18 mouse cellular contexts compared by ENCODE assay signal in the genomic region with DNA sequence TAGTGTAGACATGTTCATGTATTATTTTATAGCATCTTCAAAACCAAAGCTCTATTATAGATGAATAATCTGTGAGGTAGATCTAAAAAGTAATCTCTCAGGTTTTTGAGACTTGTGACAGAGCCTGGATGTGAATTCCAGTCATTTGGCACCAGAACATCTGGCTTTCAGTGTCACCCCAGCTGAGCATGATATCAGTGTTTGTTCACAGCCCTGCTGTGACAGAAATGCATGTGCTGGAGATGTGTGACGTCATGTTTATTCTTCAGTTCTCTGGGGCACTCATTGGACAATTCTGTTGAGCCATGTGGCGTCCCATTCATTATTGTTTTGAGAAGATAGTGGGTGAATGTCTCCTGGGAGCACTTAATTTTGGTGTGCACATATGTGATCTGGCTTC. TPM values are rescaled to one million over a fixed set of nuclear protein-coding genes. Genes with fewer than 3 reads are reported as not detected.
DNase-seq lines count a peak whose midpoint lies in the region; TF ChIP-seq lines count a peak whose summit lies in the region.
"Had no signal": no experiment of that assay in that cellular context is flagged by ENCODE, and none has a peak within 500 bp of the region (broad histone marks: within the 10 kb centered on the region; RNA-seq: fewer than 3 reads in every experiment).

No protein-coding gene starts in this region.

- H3K27ac ChIP-seq in layer of hippocampus, adult 2 months = peak overlapping the region; percentile 40; the same call in 1 of the 2 replicates
- peak overlapping the region; percentile 24; the same call in 1 of the 2 replicates for H3K27ac ChIP-seq in left cerebral cortex, adult 2 months

- no peak for TF ChIP-seq CTCF in layer of hippocampus, adult 2 months (conservative IDR thresholded peaks at IDR 0.05)
- TF ChIP-seq CTCF in left cerebral cortex, adult 2 months (IDR thresholded peaks at IDR 0.05) = no peak

- peak; percentile 69 for DNase-seq in heart, adult 11 months
- no peak for DNase-seq in heart, postnatal 25 days (ENCODE audit: low spot score)
- DNase-seq in layer of hippocampus, adult 2 months (ENCODE audit: low spot score in 2 of 2) = no peak
- DNase-seq in layer of hippocampus, adult 18-20 months (ENCODE audit: low spot score in 2 of 2) = no peak
- no peak for DNase-seq in left cerebral cortex, adult 2 months (ENCODE audit: extremely low spot score in 1 of 2, low spot score in 2 of 2)
- DNase-seq in left cerebral cortex, postnatal 14 days (ENCODE audit: low spot score in 2 of 2) = no peak
- peak; percentile 57 for DNase-seq in brain, adult 2 months (ENCODE audit: low read depth, low spot score)
- DNase-seq in adrenal gland, adult 2 months = no peak
- DNase-seq: adrenal gland, adult 8-10 months; adrenal gland, postnatal 10 days; adrenal gland, postnatal 14 days; adrenal gland, postnatal 25 days; adrenal gland, postnatal 36 days; B cell, adult 2 months; cerebellum, adult 11 months; cerebellum, adult 11-12 months; cerebellum, adult 18-20 months; cerebellum, adult 2 months had no signal

- intact Hi-C loops in heart, postnatal 25 days (cut with DNase I) = no loop called here
- intact Hi-C loops in left cerebral cortex, adult 2 months (cut with DNase I) = no loop called here
- intact Hi-C loops in left cerebral cortex, postnatal 14 days (cut with DNase I) = no loop called here

- no peak overlapping the region for H3K4me3 ChIP-seq in layer of hippocampus, adult 2 months
- no peak overlapping the region for H3K4me3 ChIP-seq in left cerebral cortex, adult 2 months

RNA-seq across cellular contexts. Expression of gene Leprot, which starts 11.9 kb away (rescaled TPM):
- total RNA-seq in heart, postnatal 25 days (2021) = 10 to 100 TPM; 24.5 to 28.1 TPM
- 10 to 100 TPM; 27.4 to 27.9 TPM for total RNA-seq in layer of hippocampus, adult 2 months (2021)
- total RNA-seq in layer of hippocampus, adult 18-20 months (2021) = 10 to 100 TPM; 27.1 to 29.5 TPM
- total RNA-seq in left cerebral cortex, adult 2 months (2021) = 10 to 100 TPM; 23.5 to 26.4 TPM
- 10 to 100 TPM; 28.7 to 29.6 TPM for total RNA-seq in left cerebral cortex, postnatal 14 days (2021)
- 10 to 100 TPM; 56.2 to 59.5 TPM for total RNA-seq in adrenal gland, adult 2 months (2021)
- polyA plus RNA-seq in adrenal gland, adult 2 months (2012; rRNA removed) = 25.9 and 51.4 TPM in 2 replicates

Comparison
In these comparisons a context has a peak if more than half of its experiments do, and no peak if none do; other contexts are left out.
1. DNase-seq: peak in heart, adult 11 months (single experiment) and brain, adult 2 months (single experiment); none in heart, postnatal 25 days (single experiment), layer of hippocampus, adult 2 months (0 of 2), layer of hippocampus, adult 18-20 months (0 of 2), left cerebral cortex, adult 2 months (0 of 2), left cerebral cortex, postnatal 14 days (0 of 2) and adrenal gland, adult 2 months (single experiment).